Mouse (Mus musculus): Measurements from ENCODE around the gene Skil. TPM values are rescaled to one million over a fixed set of nuclear protein-coding genes. Genes with fewer than 3 reads are reported as not detected.
"Not testable (repeated sequence)": the region's sequence is repeated elsewhere in the genome, so short reads cannot be mapped to it uniquely, and the experiment has no call there.

The Skil gene
- total and polyA plus RNA-seq, 2 experiments from 2014 or later, result 22.7 to 51.3 TPM

DNA sequence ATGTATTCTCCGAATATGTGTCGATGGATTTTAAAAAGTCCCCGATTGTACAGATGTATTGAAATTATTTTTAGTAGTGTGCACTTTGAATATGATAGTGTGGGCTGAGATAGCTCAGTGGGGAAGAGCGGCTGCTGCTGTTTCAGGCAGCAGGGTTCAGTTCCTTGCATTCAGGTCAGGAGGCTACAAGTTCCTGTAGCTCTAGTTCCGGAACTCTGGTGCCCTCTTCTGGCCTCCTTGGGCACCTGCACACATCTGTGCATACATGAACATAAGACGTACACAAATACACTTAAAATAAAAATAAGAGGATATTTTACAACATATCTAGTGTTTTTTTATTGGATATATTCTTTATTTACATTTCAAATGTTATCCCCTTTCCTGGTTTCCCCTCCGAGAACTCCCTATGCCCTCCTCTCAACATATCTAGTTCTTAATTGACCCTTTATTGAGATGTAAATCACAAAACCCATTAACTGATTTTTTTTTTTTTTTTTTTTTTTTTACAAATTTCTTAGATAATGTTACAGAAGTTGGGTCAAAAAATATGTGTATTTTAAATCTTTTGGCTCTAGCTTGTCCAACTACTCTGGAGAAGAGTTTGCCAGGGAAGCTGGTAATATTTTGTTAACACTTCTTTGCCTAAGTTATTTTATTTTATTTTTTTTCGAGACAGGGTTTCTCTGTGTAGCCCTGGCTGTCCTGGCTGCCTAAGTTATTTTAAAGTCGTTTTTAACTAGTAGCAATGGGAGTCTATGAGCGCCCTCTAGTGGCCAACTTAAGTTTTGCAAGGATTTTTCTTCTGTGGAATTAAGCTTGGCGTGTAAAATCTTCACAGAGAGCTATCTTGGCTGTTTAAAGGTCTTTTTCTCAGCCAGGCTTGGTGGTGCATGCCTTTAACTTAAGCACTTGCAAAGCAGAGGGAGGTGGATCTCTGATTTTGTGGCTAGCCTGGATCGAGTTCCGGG lies 43.9 kb downstream of the Skil start:
- H3K27ac ChIP-seq (ENCODE audit: low read depth, low read length), result no peak overlapping the region
- no peak overlapping the region for H3K9ac ChIP-seq
- peak; percentile 94 for DNase-seq
- no peaks in the 10 kb centered on the region for H3K4me1 ChIP-seq (ENCODE audit: insufficient read depth)
- H3K9me3 ChIP-seq (ENCODE audit: low read length), result no peaks in the 10 kb centered on the region
- no peaks in the 10 kb centered on the region for H3K36me3 ChIP-seq (ENCODE audit: insufficient read depth)
- WGBS, result 57% methylated on average over 13 of the region's 13 CpGs
- TF ChIP-seq CTCF (IDR thresholded peaks at IDR 0.05; ENCODE audit: low read depth), result peak; percentile 84
- H3K4me2 ChIP-seq (ENCODE audit: low read depth), result no peak overlapping the region
- peak; percentile 71 for ATAC-seq
- H3K27me3 ChIP-seq (ENCODE audit: insufficient read depth, low read length), result no peaks in the 10 kb centered on the region
- no peak overlapping the region for H3K4me3 ChIP-seq (ENCODE audit: low read depth, low read length)

DNA sequence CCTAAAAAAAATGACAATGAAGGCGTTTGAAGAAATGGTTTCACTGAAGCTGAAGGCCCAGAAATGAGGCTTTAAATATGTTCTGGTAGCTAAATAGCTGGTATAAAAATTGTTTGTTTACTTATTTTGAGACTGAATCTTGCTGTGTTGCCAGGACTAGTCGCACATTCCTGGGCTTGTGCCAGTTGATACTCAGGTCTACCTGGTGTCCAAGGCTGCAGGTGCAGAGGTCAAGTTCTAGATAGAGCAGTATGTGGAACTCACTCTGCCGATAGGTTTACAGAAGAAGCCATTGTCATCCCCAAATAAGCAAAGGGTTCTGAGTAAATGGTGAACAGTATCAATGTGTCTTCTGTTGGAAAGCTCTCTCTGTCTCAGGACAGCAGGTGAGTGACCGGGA lies 46.8 kb downstream of the Skil start:
- no peaks in the 10 kb centered on the region for H3K4me1 ChIP-seq (ENCODE audit: insufficient read depth)
- DNase-seq, result no peak

GRCm38 (mm10) chr3:31145222-31145621 lies 50.4 kb downstream of the Skil start:
- H3K9me3 ChIP-seq (ENCODE audit: low read length); H3K9ac ChIP-seq; H3K27ac ChIP-seq (ENCODE audit: low read depth, low read length); H3K36me3 ChIP-seq (ENCODE audit: insufficient read depth); H3K4me1 ChIP-seq (ENCODE audit: insufficient read depth); H3K27me3 ChIP-seq (ENCODE audit: insufficient read depth, low read length); DNase-seq; ATAC-seq; H3K4me2 ChIP-seq (ENCODE audit: low read depth); H3K4me3 ChIP-seq (ENCODE audit: low read depth, low read length): not testable (repeated sequence)
- WGBS, result 84% methylated on average over 11 of the region's 11 CpGs

More for the DNA sequence above, 46.8 kb downstream of the Skil start:
- WGBS, result 85% methylated on average over 4 of the region's 4 CpGs
- Histone ChIP-seq H3K4me3 (ENCODE audit: low read depth, low read length) (no peak overlapping the region), H3K9me3 (ENCODE audit: low read length) (no peaks in the 10 kb centered on the region), H3K4me2 (ENCODE audit: low read depth) (no peak overlapping the region), H3K27me3 (ENCODE audit: insufficient read depth, low read length) (no peaks in the 10 kb centered on the region), H3K9ac (no peak overlapping the region), H3K27ac (ENCODE audit: low read depth, low read length) (no peak overlapping the region), H3K36me3 (ENCODE audit: insufficient read depth) (no peaks in the 10 kb centered on the region)
- no peak for ATAC-seq
- no peak for TF ChIP-seq CTCF (IDR thresholded peaks at IDR 0.05; ENCODE audit: low read depth)

DNA sequence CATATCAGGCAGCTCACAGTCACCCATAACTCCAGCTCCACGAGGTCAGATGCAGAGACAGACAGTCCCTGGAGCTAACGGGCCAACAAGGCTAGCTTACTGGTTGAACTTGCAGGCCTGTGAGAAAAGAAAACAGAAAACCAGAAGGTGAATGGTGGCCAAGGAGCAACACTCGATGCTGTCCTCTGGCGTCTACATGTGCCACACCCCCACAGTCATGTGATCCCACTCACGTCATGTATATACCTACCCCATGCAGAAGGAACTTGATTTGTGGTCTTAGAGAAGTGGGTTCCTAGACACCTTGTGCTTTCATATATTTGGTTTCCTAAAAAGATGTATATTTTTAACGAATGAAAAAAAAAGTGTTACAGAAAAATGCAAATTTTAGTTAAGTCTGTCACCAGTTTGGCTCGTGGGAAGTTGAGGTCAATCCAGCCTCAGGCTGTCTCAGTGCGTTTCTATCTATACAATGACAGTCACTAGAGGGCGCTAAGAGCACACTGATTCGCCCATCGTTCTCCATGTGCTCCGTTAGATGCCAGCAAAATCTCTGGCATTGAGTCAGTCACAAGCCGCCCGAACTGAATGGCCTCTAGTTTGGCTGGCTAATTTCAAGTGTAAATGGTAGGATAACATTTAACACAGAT lies 50.9 kb downstream of the Skil start:
- ATAC-seq, result peak; percentile 95
- WGBS, result 12% methylated on average over 14 of the region's 14 CpGs
- Histone ChIP-seq H3K27ac (ENCODE audit: low read depth, low read length) (no peak overlapping the region), H3K9me3 (ENCODE audit: low read length) (no peaks in the 10 kb centered on the region), H3K4me2 (ENCODE audit: low read depth) (peak overlapping the region; percentile 32; the same call in 1 of the 2 replicates), H3K27me3 (ENCODE audit: insufficient read depth, low read length) (peaks cover 7% of the 10 kb centered on the region; the same call in 1 of the 2 replicates), H3K4me1 (ENCODE audit: insufficient read depth) (peaks cover 9% of the 10 kb centered on the region), H3K9ac (no peak overlapping the region), H3K36me3 (ENCODE audit: insufficient read depth) (no peaks in the 10 kb centered on the region), H3K4me3 (ENCODE audit: low read depth, low read length) (no peak overlapping the region)
- peak; percentile 94 for DNase-seq
- TF ChIP-seq CTCF (IDR thresholded peaks at IDR 0.05; ENCODE audit: low read depth), result peak; percentile 95

- TF ChIP-seq CTCF (IDR thresholded peaks at IDR 0.05; ENCODE audit: low read depth), result no peak
- ATAC-seq, result no peak
- no peak overlapping the region for H3K27ac ChIP-seq (ENCODE audit: low read depth, low read length)
- WGBS, result 80% methylated on average over 7 of the region's 7 CpGs
- H3K9ac ChIP-seq, result no peak overlapping the region
- H3K4me2 ChIP-seq (ENCODE audit: low read depth), result no peak overlapping the region
- peaks cover 7% of the 10 kb centered on the region; the same call in 1 of the 2 replicates for H3K27me3 ChIP-seq (ENCODE audit: insufficient read depth, low read length)
- no peaks in the 10 kb centered on the region for H3K9me3 ChIP-seq (ENCODE audit: low read length)
- no peaks in the 10 kb centered on the region for H3K36me3 ChIP-seq (ENCODE audit: insufficient read depth)
- H3K4me1 ChIP-seq (ENCODE audit: insufficient read depth), result peaks cover 9% of the 10 kb centered on the region
- no peak for DNase-seq
- no peak overlapping the region for H3K4me3 ChIP-seq (ENCODE audit: low read depth, low read length)
Observed at GRCm38 (mm10) chr3:31148595-31148994, 53.7 kb downstream of the Skil start.

- 4% methylated on average over 33 of the region's 33 CpGs for WGBS
- Histone ChIP-seq H3K4me3 (ENCODE audit: low read depth, low read length) (peak within 1 kb of the TSS; percentile 40), H3K9me3 (ENCODE audit: low read length) (no peaks in the 10 kb centered on the region), H3K4me2 (ENCODE audit: low read depth) (peak within 1 kb of the TSS; percentile 92), H3K36me3 (ENCODE audit: insufficient read depth) (no peaks in the 10 kb centered on the region), H3K27ac (ENCODE audit: low read depth, low read length) (no peak within 1 kb of the TSS), H3K27me3 (ENCODE audit: insufficient read depth, low read length) (peaks cover 7% of the 10 kb centered on the region; the same call in 1 of the 2 replicates), H3K4me1 (ENCODE audit: insufficient read depth) (peaks cover 9% of the 10 kb centered on the region), H3K9ac (peak within 1 kb of the TSS; percentile 28; the same call in 1 of the 2 replicates)
- DNase-seq, result peak; percentile 62
- peak; percentile 53 for ATAC-seq
- no peak for TF ChIP-seq CTCF (IDR thresholded peaks at IDR 0.05; ENCODE audit: low read depth)
Observed at GRCm38 (mm10) chr3:31149706-31150105, 54.8 kb downstream of the Skil start, which contains the start of gene Cldn11. Cldn11 (plus strand) TSS chr3:31149920.

GRCm38 (mm10) chr3:31152108-31152507 lies 57.2 kb downstream of the Skil start:
- Histone ChIP-seq H3K27me3 (ENCODE audit: insufficient read depth, low read length) (peaks cover 7% of the 10 kb centered on the region; the same call in 1 of the 2 replicates), H3K36me3 (ENCODE audit: insufficient read depth) (no peaks in the 10 kb centered on the region), H3K4me1 (ENCODE audit: insufficient read depth) (peaks cover 9% of the 10 kb centered on the region), H3K9ac (no peak overlapping the region), H3K4me3 (ENCODE audit: low read depth, low read length) (no peak overlapping the region), H3K27ac (ENCODE audit: low read depth, low read length) (no peak overlapping the region), H3K9me3 (ENCODE audit: low read length) (no peaks in the 10 kb centered on the region), H3K4me2 (ENCODE audit: low read depth) (no peak overlapping the region)
- ATAC-seq, result no peak
- WGBS, result 61% methylated on average over 6 of the region's 6 CpGs
- DNase-seq, result no peak
- TF ChIP-seq CTCF (IDR thresholded peaks at IDR 0.05; ENCODE audit: low read depth), result no peak
